Mouse (Mus musculus) liver, adult 2 months (tissue): ENCODE results near the gene Foxp1.

ENCODE experiments used
- CTCF ChIP-seq: fragments of 200-500 bp; IDR thresholded peaks from 2 replicates; pipeline ENCODE4 v1.5.1; 2011; ENCODE audit warnings: low read depth, low read length, control low read depth
- POLR2A ChIP-seq: fragments of 200-500 bp; IDR thresholded peaks from 2 replicates; pipeline ENCODE4 v1.6.1; 2011; ENCODE audit warnings: low read length, control low read depth; ENCODE audit not compliant: insufficient read depth; ENCODE audit errors: extremely low read depth

GRCm38 (mm10) chr6:99258346-99258745, 264.2 kb downstream of the Foxp1 start:
- no peak for TF ChIP-seq CTCF
- TF ChIP-seq POLR2A, result no peak
